Mouse (Mus musculus): ENCODE data around the gene Slc4a10.

- TF ChIP-seq POLR2A (IDR thresholded peaks at IDR 0.05; ENCODE audit: borderline replicate concordance, low read depth, low read length): no peak
- TF ChIP-seq CTCF (IDR thresholded peaks at IDR 0.05; ENCODE audit: low read depth, low read length): no peak
Measured at GRCm38 (mm10) chr2:62100526-62100925, 54.3 kb downstream of the Slc4a10 start.
